Mouse (Mus musculus): ENCODE results near the gene Stx6.

Stx6 gene

GRCm38 (mm10) chr1:155235641-155236040 lies 77.1 kb downstream of the Stx6 start:
- no peak for DNase-seq (ENCODE audit: low spot score)

GRCm38 (mm10) chr1:155236306-155237024 lies 78.0 kb downstream of the Stx6 start:
- no peak for DNase-seq (ENCODE audit: low spot score)

- DNase-seq (ENCODE audit: low spot score): no peak
Measured at GRCm38 (mm10) chr1:155237390-155237789, 78.9 kb downstream of the Stx6 start.

GRCm38 (mm10) chr1:155238126-155238525 lies 79.6 kb downstream of the Stx6 start:
- no peak for DNase-seq (ENCODE audit: low spot score)

GRCm38 (mm10) chr1:155239169-155239568 lies 80.7 kb downstream of the Stx6 start:
- no peak for DNase-seq (ENCODE audit: low spot score)

- DNase-seq (ENCODE audit: low spot score): no peak
Measured at GRCm38 (mm10) chr1:155239962-155240717, 81.6 kb downstream of the Stx6 start.

GRCm38 (mm10) chr1:155241701-155242487 lies 83.4 kb downstream of the Stx6 start:
- DNase-seq (ENCODE audit: low spot score): no peak

GRCm38 (mm10) chr1:155242488-155242745 lies 83.9 kb downstream of the Stx6 start:
- DNase-seq (ENCODE audit: low spot score): no peak

GRCm38 (mm10) chr1:155243797-155244770 lies 85.6 kb downstream of the Stx6 start, which contains the start of gene BC034090:
Gene BC034090, minus strand, starts transcription at chr1:155244444.
- no peak for DNase-seq (ENCODE audit: low spot score)

GRCm38 (mm10) chr1:155244771-155245211 lies 86.3 kb downstream of the Stx6 start:
- no peak for DNase-seq (ENCODE audit: low spot score)

- no peak for DNase-seq (ENCODE audit: low spot score)
Measured at GRCm38 (mm10) chr1:155245516-155245915, 87.0 kb downstream of the Stx6 start.

- DNase-seq (ENCODE audit: low spot score): no peak
Measured at GRCm38 (mm10) chr1:155247441-155247840, 88.9 kb downstream of the Stx6 start.

- no peak for DNase-seq (ENCODE audit: low spot score)
Measured at GRCm38 (mm10) chr1:155248041-155248440, 89.5 kb downstream of the Stx6 start.

GRCm38 (mm10) chr1:155249896-155250295 lies 91.4 kb downstream of the Stx6 start:
- DNase-seq (ENCODE audit: low spot score): no peak

GRCm38 (mm10) chr1:155250531-155251135 lies 92.1 kb downstream of the Stx6 start:
- no peak for DNase-seq (ENCODE audit: low spot score)

- DNase-seq (ENCODE audit: low spot score): no peak
Measured at GRCm38 (mm10) chr1:155251596-155251995, 93.1 kb downstream of the Stx6 start.

GRCm38 (mm10) chr1:155252631-155253121 lies 94.2 kb downstream of the Stx6 start:
- DNase-seq (ENCODE audit: low spot score): no peak

GRCm38 (mm10) chr1:155253126-155253525 lies 94.6 kb downstream of the Stx6 start:
- no peak for DNase-seq (ENCODE audit: low spot score)

GRCm38 (mm10) chr1:155254309-155254708 lies 95.8 kb downstream of the Stx6 start:
- DNase-seq (ENCODE audit: low spot score): no peak

Measured in urinary bladder, postnatal 10 days (tissue).